Mouse (Mus musculus) central nervous system, embryonic 18 days (tissue): Measurements from ENCODE around the gene Rexo2. TPM values are rescaled to one million over a fixed set of nuclear protein-coding genes. Genes with fewer than 3 reads are reported as not detected.

Experiments
- polyA plus RNA-seq: library from polyadenylated mRNA; depleted of rRNA; stranded (reverse); fragments of >200 nt; gene quantifications from 2 replicates; pipeline ENCODE4 v1.2.3, GENCODE M21; 2012; rRNA removed

Rexo2 gene
- 138 and 144 TPM in 2 replicates for polyA plus RNA-seq

DNA sequence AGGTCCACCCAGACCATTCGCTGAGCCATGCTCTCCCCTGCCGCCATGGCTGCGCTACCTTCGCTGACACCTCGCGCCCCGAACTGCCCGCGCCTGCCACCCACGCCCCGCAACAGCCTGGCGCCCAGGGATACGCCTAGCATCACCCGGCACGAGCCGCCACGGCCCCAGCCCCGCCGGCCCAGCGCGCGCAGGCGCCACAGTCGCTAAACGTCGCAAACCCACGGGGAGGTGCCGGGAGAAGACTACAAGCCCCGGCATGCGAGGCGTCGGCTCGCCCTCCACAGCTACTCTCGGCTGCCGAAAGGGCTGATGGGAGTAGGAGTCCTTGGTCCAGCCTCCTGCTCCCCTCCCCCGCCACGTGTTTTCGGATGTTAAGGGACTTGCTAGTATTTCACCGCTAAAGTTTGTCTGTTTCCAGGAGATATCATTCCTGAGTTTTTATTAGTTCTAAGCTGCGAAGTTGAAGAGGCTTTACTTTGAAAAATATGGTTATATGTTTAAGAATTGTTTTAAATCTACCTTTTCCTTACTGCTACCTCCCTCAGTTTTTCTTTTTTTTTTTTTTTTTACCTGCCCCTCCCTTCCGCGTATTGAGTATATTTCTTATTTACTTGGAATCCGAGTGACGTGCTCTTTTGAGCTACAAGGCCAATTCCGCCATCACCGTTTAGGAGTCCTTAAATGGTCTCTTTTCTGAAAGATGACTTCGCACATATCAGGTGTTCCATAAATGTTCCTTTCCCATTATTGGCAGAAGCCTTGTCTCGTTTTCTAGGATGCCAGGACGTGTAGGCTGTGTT, at the start of gene Rexo2:
Rexo2 (minus strand) TSS at position 213 of the 803 bp plus-strand sequence.

DNA sequence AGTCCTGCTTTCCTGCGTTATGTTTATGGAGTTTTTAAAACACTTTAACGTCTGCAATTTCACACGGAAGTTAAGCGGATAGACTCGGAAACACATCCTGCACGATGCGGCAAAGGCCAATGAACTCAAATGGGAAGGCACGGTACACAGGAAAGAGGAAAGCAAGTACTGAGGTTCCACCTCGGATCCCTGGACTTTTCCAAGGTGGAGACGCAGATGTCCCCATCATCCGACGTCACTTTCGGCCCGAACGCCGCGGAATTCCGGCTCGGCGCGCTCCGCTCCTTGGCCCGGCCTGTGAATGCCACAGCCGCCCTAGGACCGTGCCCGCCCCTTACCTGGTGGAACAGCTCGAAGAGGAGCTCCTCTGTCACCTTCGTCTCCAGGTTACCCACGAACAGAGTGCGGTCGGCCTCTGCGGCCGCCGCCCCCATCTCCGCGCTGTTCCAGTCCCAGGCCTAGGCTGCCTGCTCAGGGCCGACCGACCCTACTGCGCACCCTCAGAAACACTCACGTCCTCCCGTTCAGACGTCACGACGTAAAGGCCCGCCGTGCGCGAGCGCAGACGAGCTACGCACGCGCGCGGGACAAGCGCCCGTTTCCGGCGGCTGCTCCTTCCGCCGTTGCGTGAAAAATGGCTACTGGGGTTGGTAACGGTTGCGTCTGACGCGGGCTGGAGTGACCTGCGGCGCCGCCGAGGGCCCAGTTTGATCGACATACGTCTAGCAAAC, 14.6 kb upstream of the Rexo2 start, which contains the start of the genes Rbm7 and Gm5617:
Rbm7 (minus strand) TSS at position 483 of the 731 bp plus-strand sequence.
Gm5617 (plus strand) TSS at position 626 of the 731 bp plus-strand sequence.

Other genes with a start within 250 kb of the Rexo2 start
- gene Nxpe2, start 127.2 kb downstream of the Rexo2 start, polyA plus RNA-seq: 0.17 and 0.19 TPM in 2 replicates
- gene Rbm7, start 14.7 kb upstream of the Rexo2 start, polyA plus RNA-seq: 38.7 and 40.7 TPM in 2 replicates
- 13.8 and 16.0 TPM in 2 replicates for gene Gm5617, start 14.8 kb upstream of the Rexo2 start, polyA plus RNA-seq
- 1.6 TPM in 2 replicates for gene Nnmt, start 124.5 kb upstream of the Rexo2 start, polyA plus RNA-seq